Mouse (Mus musculus) heart, embryonic 10.5 days (tissue): Measurements from ENCODE around the gene Gm8909. TPM values are rescaled to one million over a fixed set of nuclear protein-coding genes. Genes with fewer than 3 reads are reported as not detected.
"Not testable (repeated sequence)": the region's sequence is repeated elsewhere in the genome, so short reads cannot be mapped to it uniquely, and the experiment has no call there.

Experiments used
- DNase-seq: peaks from one replicate; pipeline ENCODE4 v3.0.0-alpha.2; 2017; ENCODE audit warnings: low spot score
- H3K27ac ChIP-seq: fragments of 300-500 bp; sonication (generic); 2 replicates; pipeline ENCODE4 v1.5.1; 2016; ENCODE audit warnings: mild to moderate bottlenecking
- H3K27me3 ChIP-seq: fragments of 300-500 bp; sonication (generic); 2 replicates; pipeline ENCODE4 v1.6.1; 2016; ENCODE audit warnings: mild to moderate bottlenecking; ENCODE audit not compliant: poor library complexity, insufficient read depth, severe bottlenecking
- H3K36me3 ChIP-seq: fragments of 300-500 bp; sonication (generic); 2 replicates; pipeline ENCODE4 v1.6.1; 2016; ENCODE audit warnings: mild to moderate bottlenecking, moderate library complexity
- H3K4me1 ChIP-seq: fragments of 300-500 bp; sonication (generic); 2 replicates; pipeline ENCODE4 v1.6.1; 2016; ENCODE audit warnings: mild to moderate bottlenecking
- H3K4me3 ChIP-seq: fragments of 300-500 bp; sonication (generic); 2 replicates; pipeline ENCODE4 v1.5.1; 2016; ENCODE audit warnings: mild to moderate bottlenecking, moderate library complexity
- H3K9me3 ChIP-seq: fragments of 300-500 bp; sonication (generic); 2 replicates; pipeline ENCODE4 v1.6.1; 2016; ENCODE audit warnings: mild to moderate bottlenecking, moderate library complexity
- WGBS: fragments of 180-500 bp; shearing (Covaris S2); methylation state at CpG from one replicate; pipeline ENCODE4 v1.1.7; 2016; 5-methylcytosine and 5-hydroxymethylcytosine counted together
- polyA plus RNA-seq: library from polyadenylated mRNA; unstranded; fragments of >200 nt; fragmentation: Nextera tagmentation; extraction: Ambion mirVana; gene quantifications from 2 replicates; pipeline ENCODE4 v1.2.1, GENCODE M21; 2016

Gm8909 gene
- polyA plus RNA-seq, 1 experiment from 2014 or later: 0.40 TPM

DNA sequence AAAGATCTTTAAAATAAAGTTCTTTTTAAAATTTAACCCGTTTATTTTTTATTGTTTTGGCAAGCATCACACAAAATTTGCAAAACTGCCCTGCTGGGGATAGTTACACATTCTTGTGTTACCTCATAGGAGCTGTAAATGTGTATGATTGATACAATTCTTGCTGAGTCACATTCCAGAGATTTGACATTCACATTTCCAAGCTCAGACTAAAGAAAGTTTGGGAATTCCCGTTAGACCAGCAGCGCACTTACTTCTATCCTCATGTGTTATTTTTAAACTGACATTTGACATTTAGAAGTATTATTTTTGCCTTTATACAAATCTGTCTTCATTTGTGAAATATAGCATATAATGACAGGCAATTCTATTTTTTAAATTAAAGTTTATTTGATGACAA is 44.2 kb downstream of the Gm8909 start:
- not testable (repeated sequence) for H3K36me3 ChIP-seq, DNase-seq, H3K4me3 ChIP-seq, H3K9me3 ChIP-seq, H3K4me1 ChIP-seq, H3K27ac ChIP-seq
- WGBS: 73% methylated on average over 3 of the region's 3 CpGs
- peaks cover 48% of the 10 kb centered on the region for H3K27me3 ChIP-seq

DNA sequence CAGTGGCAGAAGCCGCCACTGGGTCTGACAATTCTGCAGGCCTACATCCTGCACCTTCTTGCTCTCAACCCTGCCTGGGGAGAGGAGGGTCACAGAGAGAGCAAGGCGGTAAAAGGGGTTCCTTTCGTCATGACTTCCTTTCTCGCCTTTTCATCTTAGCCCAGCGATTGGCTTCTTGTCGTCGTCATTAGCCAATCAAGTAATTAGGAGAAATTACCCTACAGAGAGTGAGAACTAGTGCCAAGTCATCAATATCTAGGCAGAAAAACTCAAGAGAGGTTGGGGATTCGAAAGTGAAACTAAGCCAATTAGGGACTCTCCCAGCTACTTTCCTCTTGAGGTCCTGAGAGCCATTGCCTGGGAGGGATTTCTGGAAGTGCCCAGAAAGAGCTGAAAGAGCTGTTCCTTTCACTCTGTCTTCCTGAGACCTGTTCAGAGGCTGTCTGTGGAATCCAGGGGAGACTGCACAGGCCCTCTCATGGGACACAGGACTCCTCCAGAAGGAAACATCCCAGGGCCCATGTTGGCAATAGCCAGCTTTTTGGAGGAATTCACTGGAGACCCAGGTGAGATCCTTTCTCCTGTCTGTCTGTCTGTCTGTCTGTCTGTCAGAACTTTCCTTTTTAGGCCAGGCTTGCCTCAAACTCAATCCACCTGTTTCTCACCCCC is 46.9 kb downstream of the Gm8909 start, which contains the start of gene Gm19684:
Gene Gm19684 (plus strand): TSS at position 327 of the 669 bp plus-strand sequence.
- not testable (repeated sequence) for H3K9me3 ChIP-seq, H3K27ac ChIP-seq, H3K4me1 ChIP-seq, H3K36me3 ChIP-seq, DNase-seq
- WGBS: 7% methylated on average over 8 of the region's 8 CpGs
- H3K4me3 ChIP-seq: peak within 1 kb of the TSS; percentile 27
- peaks cover 50% of the 10 kb centered on the region for H3K27me3 ChIP-seq

DNA sequence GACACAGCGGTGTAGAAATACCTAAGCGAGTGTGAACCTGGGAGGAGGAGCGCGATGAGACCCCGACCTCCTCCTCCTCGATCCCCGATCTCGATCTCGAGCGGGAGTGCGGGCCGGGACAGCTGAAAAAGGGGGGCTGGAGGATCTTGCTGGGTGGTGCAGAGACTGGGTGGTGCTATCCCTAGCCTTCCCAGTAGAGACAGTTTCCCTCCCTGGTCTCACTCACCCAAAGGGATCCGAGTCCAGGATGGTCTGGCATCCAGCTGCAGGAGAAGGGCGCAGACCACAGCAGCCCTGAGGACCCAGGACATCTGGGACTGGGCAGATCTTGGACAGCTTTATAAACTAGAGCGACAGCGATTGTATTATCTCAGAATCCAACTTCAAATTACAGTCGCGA is 47.5 kb downstream of the Gm8909 start:
- not testable (repeated sequence) for H3K4me1 ChIP-seq, H3K27ac ChIP-seq, H3K36me3 ChIP-seq, DNase-seq, H3K9me3 ChIP-seq, H3K4me3 ChIP-seq
- WGBS: 16% methylated on average over 18 of the region's 18 CpGs
- peaks cover 54% of the 10 kb centered on the region for H3K27me3 ChIP-seq

DNA sequence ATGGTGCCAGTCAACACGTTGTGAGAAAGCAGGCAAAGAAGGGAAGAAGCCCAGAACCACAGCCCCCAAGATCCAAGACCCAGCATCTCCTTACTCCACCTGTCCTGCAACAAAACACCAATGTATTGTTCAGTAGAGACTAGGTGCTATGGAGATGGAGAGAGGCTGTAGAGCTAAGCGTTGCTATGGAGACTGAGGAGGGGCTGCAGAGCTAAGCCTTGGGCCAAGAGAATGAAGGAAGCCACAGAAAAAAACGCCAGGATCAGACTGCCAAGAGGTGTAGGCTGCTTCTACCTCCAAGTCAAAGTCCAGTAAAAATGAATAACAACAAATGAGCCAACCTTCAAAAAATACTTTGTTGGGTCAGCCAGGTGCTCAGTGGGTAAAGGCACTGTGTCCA is 51.8 kb downstream of the Gm8909 start:
- H3K9me3 ChIP-seq, DNase-seq, H3K4me1 ChIP-seq, H3K36me3 ChIP-seq, H3K27ac ChIP-seq, H3K4me3 ChIP-seq: not testable (repeated sequence)
- WGBS: 24% methylated on average over 3 of the region's 3 CpGs
- H3K27me3 ChIP-seq: peaks cover 60% of the 10 kb centered on the region

Other genes starting within 250 kb of the Gm8909 start
- 81.6 and 81.8 TPM in 2 replicates for gene Abcf1, start 198.8 kb downstream of the Gm8909 start, polyA plus RNA-seq
- gene Gnl1, start 188.7 kb downstream of the Gm8909 start, polyA plus RNA-seq: 47.2 and 49.8 TPM in 2 replicates
- 21.9 and 30.5 TPM in 2 replicates for gene Prr3, start 188.3 kb downstream of the Gm8909 start, polyA plus RNA-seq
- gene H2-T24, start 148.0 kb downstream of the Gm8909 start, polyA plus RNA-seq: 2.5 and 2.6 TPM in 2 replicates
- gene H2-T23, start 135.7 kb downstream of the Gm8909 start, polyA plus RNA-seq: 1.2 and 3.4 TPM in 2 replicates
- 4.4 and 7.2 TPM in 2 replicates for gene H2-T22, start 125.8 kb downstream of the Gm8909 start, polyA plus RNA-seq
- gene Gm6034, start 125.6 kb downstream of the Gm8909 start, polyA plus RNA-seq: not detected in 2 replicates
- gene Gm11127, start 110.2 kb downstream of the Gm8909 start, polyA plus RNA-seq: not detected in 2 replicates
- not detected in 2 replicates for gene Gm19684, start 46.9 kb downstream of the Gm8909 start, polyA plus RNA-seq
- gene Gm7030, start 39.1 kb downstream of the Gm8909 start, polyA plus RNA-seq: not detected in 2 replicates
- not detected in 2 replicates for gene H2-T3, start 21.8 kb upstream of the Gm8909 start, polyA plus RNA-seq
- 106 and 108 TPM in 2 replicates for gene Rpp21, start 89.5 kb upstream of the Gm8909 start, polyA plus RNA-seq
- gene Trim39, start 103.7 kb upstream of the Gm8909 start, polyA plus RNA-seq: 11.7 and 13.7 TPM in 2 replicates
- not detected in 2 replicates for gene H2-M10.2, start 118.0 kb upstream of the Gm8909 start, polyA plus RNA-seq
- gene H2-M10.1, start 157.6 kb upstream of the Gm8909 start, polyA plus RNA-seq: not detected in 2 replicates
- gene H2-M10.3, start 199.9 kb upstream of the Gm8909 start, polyA plus RNA-seq: not detected in 2 replicates